Mouse (Mus musculus) neural tube, embryonic 13.5 days (tissue): ENCODE data around the gene Fam81a. TPM values are rescaled to one million over a fixed set of nuclear protein-coding genes. Genes with fewer than 3 reads are reported as not detected.

Experiments used
- ATAC-seq: fragments of 200-750 bp; cut with Nextera tagmentation; 2 replicates; pipeline ENCODE4 v1.8.0; 2017; ENCODE audit warnings: low read depth, mild to moderate bottlenecking, moderate TSS enrichment, moderate library complexity
- H3K27ac ChIP-seq: fragments of 300-500 bp; sonication (generic); replicated peaks from 2 replicates; pipeline ENCODE4 v1.5.1; 2015; ENCODE audit warnings: moderate library complexity, mild to moderate bottlenecking, inconsistent platforms
- H3K27me3 ChIP-seq: fragments of 300-500 bp; sonication (generic); 2 replicates; pipeline ENCODE4 v1.6.1; 2015; ENCODE audit warnings: mild to moderate bottlenecking, inconsistent platforms
- H3K36me3 ChIP-seq: fragments of 300-500 bp; sonication (generic); 2 replicates; pipeline ENCODE4 v1.6.1; 2015; ENCODE audit warnings: mild to moderate bottlenecking, inconsistent platforms
- H3K4me1 ChIP-seq: fragments of 300-500 bp; sonication (generic); replicated peaks from 2 replicates; pipeline ENCODE4 v1.6.1; 2015; ENCODE audit warnings: inconsistent platforms
- H3K4me2 ChIP-seq: fragments of 300-500 bp; sonication (generic); 2 replicates; pipeline ENCODE4 v1.6.1; 2015; ENCODE audit warnings: inconsistent platforms, mild to moderate bottlenecking, moderate library complexity
- H3K4me3 ChIP-seq: fragments of 300-500 bp; sonication (generic); 2 replicates; pipeline ENCODE4 v1.5.1; 2015; ENCODE audit warnings: mild to moderate bottlenecking, inconsistent platforms
- H3K9ac ChIP-seq: fragments of 300-500 bp; sonication (generic); 2 replicates; pipeline ENCODE4 v1.6.1; 2015; ENCODE audit warnings: moderate library complexity, mild to moderate bottlenecking, inconsistent platforms
- H3K9me3 ChIP-seq: fragments of 300-500 bp; sonication (generic); 2 replicates; pipeline ENCODE4 v1.6.1; 2016; ENCODE audit warnings: inconsistent platforms
- WGBS: fragments of 180-500 bp; shearing (Covaris S2); methylation state at CpG from one replicate; pipeline ENCODE4 v1.1.7; 2015; 5-methylcytosine and 5-hydroxymethylcytosine counted together
- polyA plus RNA-seq: library from polyadenylated mRNA; unstranded; fragments of >200 nt; fragmentation: Nextera tagmentation; extraction: Ambion mirVana; gene quantifications from 2 replicates; pipeline ENCODE4 v1.2.1, GENCODE M21; 2015

Fam81a gene
- polyA plus RNA-seq = 5.1 TPM in 2 replicates

DNA sequence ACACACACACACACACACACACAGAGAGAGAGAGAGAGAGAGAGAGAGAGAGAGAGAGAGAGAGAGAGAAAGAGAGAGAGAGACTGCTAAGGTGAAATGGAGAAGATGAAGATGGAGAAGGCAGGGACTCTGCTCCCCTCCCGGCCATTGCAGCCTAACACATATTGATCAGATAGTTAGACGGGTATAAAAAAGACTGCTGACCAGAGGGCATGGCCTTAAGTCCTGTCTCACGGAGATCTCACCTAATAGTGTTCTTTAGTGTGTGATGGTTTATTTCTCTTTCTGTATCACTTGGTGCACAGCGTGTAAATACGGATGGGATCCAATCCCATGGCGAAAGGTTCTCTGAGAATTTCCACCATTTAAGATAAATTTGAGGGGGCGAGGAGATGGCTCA is at the start of gene Fam81a:
TSS of gene Fam81a (minus strand) at position 101 of the 400 bp plus-strand sequence.
- no peak for ATAC-seq
- Histone ChIP-seq H3K27me3 (peaks cover 25% of the 10 kb centered on the region), H3K9ac (peak within 1 kb of the TSS; percentile 75), H3K4me1 (peaks cover 20% of the 10 kb centered on the region), H3K9me3 (no peaks in the 10 kb centered on the region), H3K4me2 (peak within 1 kb of the TSS; percentile 95), H3K36me3 (no peaks in the 10 kb centered on the region), H3K4me3 (peak within 1 kb of the TSS; percentile 70), H3K27ac (no peak within 1 kb of the TSS)
- 68% methylated on average over 7 of the region's 7 CpGs for WGBS

DNA sequence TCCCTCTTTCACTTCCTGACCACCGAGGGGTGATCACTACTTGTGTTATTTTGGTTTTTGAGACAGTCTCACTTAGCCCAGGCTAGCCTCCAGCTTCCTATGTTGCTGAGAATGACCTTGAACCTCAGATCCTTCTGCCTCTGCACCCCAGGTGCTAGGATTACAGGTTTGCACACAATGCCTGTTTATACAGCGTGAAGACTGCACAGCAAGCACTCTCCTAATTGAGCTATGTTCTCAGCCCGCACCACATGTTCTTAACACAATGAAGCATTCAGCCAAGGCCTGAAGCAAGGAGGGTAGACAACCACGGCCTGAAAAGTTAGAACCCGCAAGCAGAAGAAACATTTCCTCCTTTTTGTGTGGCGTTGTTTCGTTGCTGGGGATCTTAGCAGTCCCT is 40.3 kb upstream of the Fam81a start:
- no peak overlapping the region for H3K4me3 ChIP-seq
- H3K9ac ChIP-seq = no peak overlapping the region
- no peaks in the 10 kb centered on the region for H3K27me3 ChIP-seq
- H3K4me2 ChIP-seq = no peak overlapping the region
- WGBS = 47% methylated on average over 7 of the region's 7 CpGs
- ATAC-seq = no peak
- H3K36me3 ChIP-seq = no peaks in the 10 kb centered on the region
- H3K9me3 ChIP-seq = no peaks in the 10 kb centered on the region
- peaks cover 14% of the 10 kb centered on the region for H3K4me1 ChIP-seq
- no peak overlapping the region for H3K27ac ChIP-seq

DNA sequence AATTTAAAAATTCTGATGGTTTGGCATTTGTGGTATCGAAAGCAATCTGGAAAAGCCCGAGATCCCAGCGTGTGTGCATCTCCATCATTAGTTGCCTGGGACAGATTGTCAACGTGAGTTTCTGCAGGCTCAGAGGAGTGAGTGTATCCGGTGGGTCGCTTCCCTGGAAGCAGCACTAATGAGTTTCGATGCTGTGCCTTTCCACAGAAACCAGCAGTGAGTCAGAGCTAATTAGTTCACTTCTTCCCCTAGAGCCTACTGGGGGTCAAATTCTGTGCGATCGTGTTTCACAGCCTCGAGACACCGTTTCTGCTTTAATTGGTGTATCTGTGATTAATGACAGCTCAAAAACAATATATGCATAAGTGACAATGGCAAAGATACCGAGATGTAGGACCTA is 39.4 kb upstream of the Fam81a start:
- 39% methylated on average over 12 of the region's 12 CpGs for WGBS
- Histone ChIP-seq H3K27me3 (no peaks in the 10 kb centered on the region), H3K36me3 (no peaks in the 10 kb centered on the region), H3K9me3 (no peaks in the 10 kb centered on the region), H3K4me1 (peaks cover 14% of the 10 kb centered on the region), H3K27ac (peak overlapping the region; percentile 33; the same call in 1 of the 2 replicates), H3K4me3 (no peak overlapping the region), H3K9ac (no peak overlapping the region), H3K4me2 (no peak overlapping the region)
- no peak for ATAC-seq

DNA sequence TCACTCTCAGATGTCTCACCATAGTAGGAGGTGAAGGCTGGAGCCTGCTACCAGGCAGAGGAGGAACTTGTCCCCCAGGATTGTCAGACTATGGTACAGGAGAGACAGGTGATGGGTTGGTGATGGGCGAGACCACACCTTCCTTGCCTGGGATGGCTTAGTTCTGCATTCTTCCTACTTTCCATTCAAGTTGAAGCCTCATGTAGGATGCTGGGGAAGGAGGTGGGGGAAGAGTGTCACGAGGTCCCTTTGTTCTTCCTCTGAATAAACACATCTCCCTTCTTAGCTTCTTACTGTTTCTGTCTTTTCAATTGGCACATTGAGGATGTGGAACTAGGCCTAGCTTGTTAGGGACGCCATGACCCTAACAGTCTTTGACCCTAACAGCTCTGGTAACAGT is 33.9 kb upstream of the Fam81a start:
- H3K36me3 ChIP-seq = no peaks in the 10 kb centered on the region
- no peak for ATAC-seq
- H3K4me2 ChIP-seq = no peak overlapping the region
- H3K4me1 ChIP-seq = peaks cover 24% of the 10 kb centered on the region
- no peak overlapping the region for H3K4me3 ChIP-seq
- 86% methylated on average over 3 of the region's 3 CpGs for WGBS
- H3K9ac ChIP-seq = no peak overlapping the region
- no peaks in the 10 kb centered on the region for H3K9me3 ChIP-seq
- H3K27ac ChIP-seq = no peak overlapping the region
- H3K27me3 ChIP-seq = no peaks in the 10 kb centered on the region

DNA sequence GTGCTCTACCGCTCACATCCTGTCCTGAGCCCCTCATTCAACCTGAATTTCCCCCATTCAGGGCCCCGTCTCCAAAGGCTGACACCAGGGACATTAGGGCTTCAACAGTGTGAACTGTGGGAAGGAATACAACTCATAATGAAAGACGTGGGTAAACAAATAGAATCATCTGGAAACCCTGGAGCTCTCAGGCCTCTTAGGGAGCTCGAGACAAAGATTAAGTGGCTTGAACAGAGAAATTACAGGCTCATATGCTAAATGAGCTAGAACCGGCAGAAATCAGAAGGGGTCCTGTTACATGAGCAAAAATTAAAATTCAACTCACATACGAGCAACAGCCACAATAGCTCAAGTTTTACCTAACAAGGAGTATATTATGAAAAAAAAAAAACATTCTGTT is 32.5 kb upstream of the Fam81a start:
- WGBS = 16% methylated on average over 6 of the region's 6 CpGs
- H3K4me2 ChIP-seq = no peak overlapping the region
- no peak overlapping the region for H3K9ac ChIP-seq
- H3K4me3 ChIP-seq = no peak overlapping the region
- H3K9me3 ChIP-seq = no peaks in the 10 kb centered on the region
- no peaks in the 10 kb centered on the region for H3K36me3 ChIP-seq
- no peak for ATAC-seq
- H3K4me1 ChIP-seq = peaks cover 20% of the 10 kb centered on the region
- H3K27me3 ChIP-seq = no peaks in the 10 kb centered on the region
- H3K27ac ChIP-seq = peak overlapping the region; percentile 73

DNA sequence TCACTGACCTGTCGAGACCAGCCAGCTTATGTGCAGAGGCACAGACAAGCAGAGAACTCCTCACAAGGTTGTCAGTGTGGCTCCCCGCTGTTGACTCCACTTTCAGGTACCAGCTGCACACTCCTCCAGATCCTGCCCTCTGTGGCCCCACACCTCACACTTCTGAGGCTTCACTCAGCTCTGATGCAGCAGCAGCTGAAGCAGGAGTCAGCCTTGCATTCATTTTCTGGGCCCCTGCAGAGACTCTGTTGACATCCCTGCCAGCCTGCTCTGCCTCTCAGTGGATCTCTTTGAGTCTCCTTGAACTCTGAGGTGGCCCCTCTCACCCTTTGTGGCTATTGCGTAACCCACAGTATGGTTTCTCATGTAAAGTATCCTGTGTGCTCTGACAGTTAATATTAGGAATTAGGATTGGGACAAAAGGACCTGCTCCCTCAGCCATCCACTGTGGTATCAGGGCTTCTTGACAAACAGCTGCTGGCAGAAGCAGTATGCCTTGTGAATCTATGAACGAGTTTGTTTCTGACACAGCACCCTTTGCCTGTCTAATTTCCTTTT is 32.0 kb upstream of the Fam81a start:
- Histone ChIP-seq H3K27me3 (no peaks in the 10 kb centered on the region), H3K36me3 (no peaks in the 10 kb centered on the region), H3K9me3 (no peaks in the 10 kb centered on the region), H3K4me1 (peaks cover 20% of the 10 kb centered on the region), H3K9ac (no peak overlapping the region), H3K4me2 (no peak overlapping the region), H3K4me3 (no peak overlapping the region), H3K27ac (peak overlapping the region; percentile 73)
- no peak for ATAC-seq
- WGBS = 55% methylated on average over 4 of the region's 4 CpGs

DNA sequence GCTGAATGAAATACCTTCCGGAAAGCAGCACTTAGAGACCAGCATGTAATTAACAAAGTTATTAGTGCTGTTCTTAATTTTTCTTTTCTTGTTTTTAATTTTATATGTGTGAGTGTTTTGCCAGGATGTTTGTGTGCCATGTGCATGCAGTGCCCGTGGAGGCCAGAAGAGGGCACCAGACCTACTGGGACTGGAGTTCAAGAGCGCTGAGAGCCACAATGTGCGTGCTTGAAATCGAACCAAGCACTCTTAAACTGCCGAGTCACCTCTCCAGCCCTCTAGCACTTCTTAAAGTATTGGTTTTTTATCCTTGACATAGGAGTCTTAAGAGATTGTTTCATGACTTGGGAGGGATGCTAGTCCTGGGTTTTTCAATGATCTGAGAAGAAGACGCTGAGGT is 26.6 kb upstream of the Fam81a start:
- no peak overlapping the region for H3K4me2 ChIP-seq
- 82% methylated on average over 7 of the region's 7 CpGs for WGBS
- H3K36me3 ChIP-seq = no peaks in the 10 kb centered on the region
- no peak overlapping the region for H3K27ac ChIP-seq
- no peak overlapping the region for H3K9ac ChIP-seq
- H3K4me3 ChIP-seq = no peak overlapping the region
- H3K4me1 ChIP-seq = peaks cover 3% of the 10 kb centered on the region
- ATAC-seq = no peak
- no peaks in the 10 kb centered on the region for H3K9me3 ChIP-seq
- H3K27me3 ChIP-seq = no peaks in the 10 kb centered on the region

DNA sequence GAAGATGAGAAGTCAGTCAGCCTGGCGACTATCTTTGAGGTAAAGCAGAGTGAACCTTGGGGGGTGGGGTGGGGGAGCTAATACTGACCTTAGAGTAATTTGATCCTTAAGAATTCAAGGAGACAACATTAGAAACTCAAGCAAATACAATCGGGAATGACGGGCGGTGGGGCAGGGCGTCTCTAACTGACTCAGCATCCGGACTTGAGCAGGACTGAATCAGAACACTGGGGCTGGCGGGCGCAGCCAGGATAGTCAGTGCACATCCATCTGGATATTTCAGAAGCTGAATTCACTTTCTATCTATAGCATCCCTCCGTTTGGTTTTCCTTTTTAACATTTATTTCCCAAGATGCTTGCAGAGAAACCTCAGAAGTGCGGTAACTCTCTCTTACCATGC is 17.7 kb upstream of the Fam81a start:
- H3K36me3 ChIP-seq = no peaks in the 10 kb centered on the region
- no peaks in the 10 kb centered on the region for H3K9me3 ChIP-seq
- H3K9ac ChIP-seq = no peak overlapping the region
- H3K27ac ChIP-seq = no peak overlapping the region
- 90% methylated on average over 10 of the region's 10 CpGs for WGBS
- no peak overlapping the region for H3K4me2 ChIP-seq
- H3K4me3 ChIP-seq = no peak overlapping the region
- no peaks in the 10 kb centered on the region for H3K27me3 ChIP-seq
- no peaks in the 10 kb centered on the region for H3K4me1 ChIP-seq
- no peak for ATAC-seq

DNA sequence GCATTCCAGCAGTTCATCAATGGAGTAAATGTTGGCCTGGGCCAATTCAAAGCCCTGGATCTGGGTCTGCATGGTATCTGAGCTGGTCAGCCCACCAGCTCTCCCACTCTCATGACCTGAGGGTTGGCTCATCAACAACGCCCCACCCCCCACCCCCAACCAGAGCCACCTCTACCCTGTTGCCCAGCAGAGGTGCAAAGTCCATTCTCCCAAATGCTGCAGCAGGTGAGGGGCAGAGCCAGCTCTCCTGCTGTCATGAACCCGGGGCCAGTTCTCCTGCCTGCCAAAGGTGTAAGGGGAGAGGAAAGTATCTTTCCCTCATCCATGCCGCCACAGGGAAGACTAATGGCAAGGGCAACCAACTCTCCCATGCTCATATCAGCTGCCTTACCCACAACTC is 5.3 kb upstream of the Fam81a start:
- no peak for ATAC-seq
- peaks cover 9% of the 10 kb centered on the region; the same call in 1 of the 2 replicates for H3K27me3 ChIP-seq
- 0 out of 2 replicates have a peak, but pooled peaks cover 2% of the 10 kb centered on the region for H3K4me1 ChIP-seq
- H3K9me3 ChIP-seq = no peaks in the 10 kb centered on the region
- H3K4me2 ChIP-seq = no peak overlapping the region
- no peaks in the 10 kb centered on the region for H3K36me3 ChIP-seq
- H3K9ac ChIP-seq = no peak overlapping the region
- H3K27ac ChIP-seq = no peak overlapping the region
- no peak overlapping the region for H3K4me3 ChIP-seq
- 76% methylated on average over 3 of the region's 3 CpGs for WGBS

DNA sequence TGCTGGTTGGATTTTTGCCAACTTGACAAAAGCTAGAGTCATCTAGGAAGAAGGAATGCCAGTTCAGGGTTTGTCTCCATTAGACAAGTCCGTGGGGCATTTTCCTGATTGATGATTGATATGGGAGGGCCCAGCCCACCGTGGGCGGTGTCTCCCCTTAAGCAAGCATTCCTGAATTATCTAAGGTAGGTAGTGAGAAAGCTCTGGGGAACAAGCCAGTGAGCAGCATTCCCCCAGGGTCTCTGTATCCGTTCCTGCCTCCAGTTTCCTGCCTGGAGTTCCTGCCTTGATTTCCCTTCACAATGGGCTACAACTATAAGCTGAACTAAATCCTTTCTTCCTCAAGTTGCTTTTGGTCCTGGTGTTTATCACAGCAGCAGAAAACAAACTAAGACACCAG is 3.1 kb upstream of the Fam81a start:
- H3K9ac ChIP-seq = no peak overlapping the region
- H3K27me3 ChIP-seq = peaks cover 14% of the 10 kb centered on the region
- ATAC-seq = no peak
- 90% methylated on average over 4 of the region's 4 CpGs for whole genome bisulfite sequencing
- no peaks in the 10 kb centered on the region for H3K9me3 ChIP-seq
- peaks cover 19% of the 10 kb centered on the region for H3K4me1 ChIP-seq
- no peak overlapping the region for H3K27ac ChIP-seq
- H3K36me3 ChIP-seq = no peaks in the 10 kb centered on the region
- no peak overlapping the region for H3K4me2 ChIP-seq
- H3K4me3 ChIP-seq = no peak overlapping the region

DNA sequence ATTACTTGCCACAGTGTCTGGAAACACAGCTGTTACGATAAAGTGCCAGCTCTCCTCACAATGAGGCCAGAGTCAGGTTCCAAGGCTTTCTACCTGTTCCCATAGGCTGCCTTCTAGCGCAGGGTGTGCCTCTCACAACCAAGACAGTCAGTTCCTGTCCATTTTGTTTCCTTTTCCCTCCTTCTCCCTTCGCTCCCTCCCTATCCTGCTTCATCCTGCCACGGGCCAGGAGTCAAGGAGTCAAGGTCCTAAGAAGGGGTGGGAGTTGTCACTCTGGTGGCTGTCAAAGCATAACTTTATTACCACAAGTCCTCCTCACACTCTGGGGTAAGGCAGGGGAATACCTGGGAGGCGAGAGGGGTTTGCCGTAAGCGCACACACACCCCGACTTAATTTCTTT is 966 bp upstream of the Fam81a start:
- no peak for ATAC-seq
- no peak overlapping the region for H3K9ac ChIP-seq
- no peak overlapping the region for H3K4me3 ChIP-seq
- peaks cover 25% of the 10 kb centered on the region for H3K27me3 ChIP-seq
- no peak overlapping the region for H3K4me2 ChIP-seq
- no peak overlapping the region for H3K27ac ChIP-seq
- no peaks in the 10 kb centered on the region for H3K9me3 ChIP-seq
- H3K4me1 ChIP-seq = peaks cover 20% of the 10 kb centered on the region
- 76% methylated on average over 8 of the region's 8 CpGs for WGBS
- H3K36me3 ChIP-seq = no peaks in the 10 kb centered on the region

DNA sequence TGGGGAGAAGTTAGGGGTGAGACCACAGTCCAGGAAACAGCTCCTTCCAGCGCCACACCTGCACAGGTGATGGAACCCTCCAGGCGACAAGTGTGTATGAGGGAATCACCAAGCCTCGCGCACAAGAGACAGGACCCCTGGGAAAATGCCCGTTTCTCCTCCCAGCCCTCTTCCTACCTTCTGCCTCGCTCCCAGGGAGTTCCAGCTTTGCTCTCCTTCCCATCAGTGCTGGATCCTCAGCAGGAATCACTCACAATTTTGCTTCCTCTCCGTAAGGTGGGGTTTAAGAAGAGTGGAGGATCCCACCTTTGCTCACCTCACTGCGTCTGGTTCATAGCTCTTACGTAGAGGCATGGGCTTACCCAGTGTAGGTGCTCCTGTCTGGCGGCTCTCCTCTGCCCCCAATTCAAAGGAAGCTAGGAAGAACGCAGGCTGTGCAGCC is 454 bp downstream of the Fam81a start:
- H3K4me3 ChIP-seq = peak overlapping the region; percentile 70
- peaks cover 25% of the 10 kb centered on the region for H3K27me3 ChIP-seq
- WGBS = 4% methylated on average over 11 of the region's 11 CpGs
- H3K9ac ChIP-seq = peak overlapping the region; percentile 75
- peak; percentile 36; the same call in 1 of the 2 replicates for ATAC-seq
- H3K4me1 ChIP-seq = peaks cover 20% of the 10 kb centered on the region
- no peaks in the 10 kb centered on the region for H3K36me3 ChIP-seq
- H3K9me3 ChIP-seq = no peaks in the 10 kb centered on the region
- H3K4me2 ChIP-seq = peak overlapping the region; percentile 95
- no peak overlapping the region for H3K27ac ChIP-seq
